Mouse (Mus musculus) embryonic facial prominence, embryonic 14.5 days (tissue): Measurements from ENCODE around the gene Phldb3. TPM values are rescaled to one million over a fixed set of nuclear protein-coding genes. Genes with fewer than 3 reads are reported as not detected.

Experiments
- ATAC-seq: fragments of 200-750 bp; cut with Nextera tagmentation; 2 replicates; pipeline ENCODE4 v1.8.0; 2017; ENCODE audit warnings: low read depth, moderate number of reproducible peaks, moderate TSS enrichment
- DNase-seq: peaks from one replicate; pipeline ENCODE4 v3.0.0-alpha.2; 2015; ENCODE audit warnings: low spot score
- H3K27ac ChIP-seq: fragments of 300-500 bp; sonication (generic); replicated peaks from 2 replicates; pipeline ENCODE4 v1.5.1; 2014; ENCODE audit warnings: low read depth, mild to moderate bottlenecking, low read length, moderate library complexity
- H3K27me3 ChIP-seq: fragments of 300-500 bp; sonication (generic); replicated peaks from 2 replicates; pipeline ENCODE4 v1.6.1; 2014; ENCODE audit warnings: low read length; ENCODE audit not compliant: control insufficient read depth, insufficient read depth
- H3K36me3 ChIP-seq: fragments of 300-500 bp; sonication (generic); 2 replicates; pipeline ENCODE4 v1.6.1; 2014; ENCODE audit warnings: low read length, mixed read lengths; ENCODE audit not compliant: control insufficient read depth, insufficient read depth
- H3K4me1 ChIP-seq: fragments of 300-500 bp; sonication (generic); 2 replicates; pipeline ENCODE4 v1.6.1; 2014; ENCODE audit warnings: antibody characterized with exemption, low read length; ENCODE audit not compliant: control insufficient read depth, insufficient read depth
- H3K4me2 ChIP-seq: fragments of 300-500 bp; sonication (generic); 2 replicates; pipeline ENCODE4 v1.6.1; 2014; ENCODE audit warnings: low read depth, mild to moderate bottlenecking, low read length, moderate library complexity, mixed read lengths
- H3K4me3 ChIP-seq: fragments of 300-500 bp; sonication (generic); 2 replicates; pipeline ENCODE4 v1.5.1; 2014; ENCODE audit warnings: low read depth, mild to moderate bottlenecking, low read length
- H3K9ac ChIP-seq: fragments of 300-500 bp; sonication (generic); 2 replicates; pipeline ENCODE4 v1.6.1; 2014; ENCODE audit warnings: low read depth, mild to moderate bottlenecking, low read length, moderate library complexity, mixed read lengths
- H3K9me3 ChIP-seq: fragments of 300-500 bp; sonication (generic); 2 replicates; pipeline ENCODE4 v1.6.1; 2016; ENCODE audit warnings: low read length; ENCODE audit not compliant: control insufficient read depth
- WGBS: fragments of 180-500 bp; shearing (Covaris S2); extraction: QIAGEN DNeasy Blood & Tissue Kit; methylation state at CpG from one replicate; pipeline ENCODE4 v1.1.7; 2014; 5-methylcytosine and 5-hydroxymethylcytosine counted together
- polyA plus RNA-seq: library from polyadenylated mRNA; unstranded; fragments of >200 nt; fragmentation: Nextera tagmentation; extraction: Ambion mirVana; gene quantifications from 2 replicates; pipeline ENCODE4 v1.2.1, GENCODE M21; 2014

Gene Phldb3
- polyA plus RNA-seq, 1 experiment from 2014 or later = 0.60 TPM

DNA sequence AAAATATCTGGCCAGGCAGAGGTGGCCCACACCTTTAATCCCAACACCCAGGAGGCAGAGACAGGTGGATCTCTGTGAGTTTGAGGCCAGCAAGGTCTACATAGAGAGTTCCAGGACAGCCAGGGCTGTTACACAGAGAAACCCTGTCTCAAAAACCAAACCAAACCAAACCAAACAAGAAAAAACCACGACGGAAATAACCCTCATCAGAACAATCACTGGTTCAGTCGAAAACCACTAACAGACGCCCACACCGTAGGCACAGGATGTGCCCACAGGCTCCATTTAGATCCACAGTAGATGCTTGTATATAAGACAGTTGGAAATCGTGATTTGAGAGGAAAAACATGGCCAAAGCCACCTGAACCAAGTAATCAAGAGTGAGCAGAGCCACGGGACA, 34.4 kb downstream of the Phldb3 start:
- Histone ChIP-seq H3K9ac (no peak overlapping the region), H3K4me1 (no peaks in the 10 kb centered on the region), H3K27ac (no peak overlapping the region), H3K9me3 (no peaks in the 10 kb centered on the region), H3K4me2 (no peak overlapping the region), H3K27me3 (peaks cover 9% of the 10 kb centered on the region), H3K4me3 (no peak overlapping the region), H3K36me3 (no peaks in the 10 kb centered on the region)
- 67% methylated on average over 7 of the region's 7 CpGs for WGBS
- ATAC-seq (no peak), DNase-seq (no peak)

DNA sequence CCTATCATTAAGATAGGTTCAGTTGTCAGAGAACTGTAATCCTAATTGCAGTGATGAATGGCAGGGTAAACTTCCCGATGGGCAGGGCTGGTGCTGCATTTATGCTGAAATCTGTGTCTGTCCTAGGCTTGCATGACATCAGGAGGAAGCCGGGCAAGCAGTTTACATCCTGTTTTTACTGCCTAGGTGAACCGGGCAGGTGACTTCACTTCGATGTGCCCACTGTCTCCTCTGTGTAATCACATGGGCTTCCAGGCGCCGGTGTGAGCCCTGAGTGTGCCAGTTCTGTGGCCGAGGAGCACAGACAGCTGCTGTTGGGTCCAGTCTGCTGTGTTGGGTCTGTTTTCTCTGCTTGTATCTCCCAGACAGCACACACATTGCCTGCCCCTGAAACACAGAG, 35.9 kb downstream of the Phldb3 start:
- no peaks in the 10 kb centered on the region for H3K9me3 ChIP-seq
- H3K4me1 ChIP-seq = no peaks in the 10 kb centered on the region
- ATAC-seq (no peak), DNase-seq (no peak)
- no peak overlapping the region for H3K27ac ChIP-seq
- H3K36me3 ChIP-seq = no peaks in the 10 kb centered on the region
- H3K4me3 ChIP-seq = no peak overlapping the region
- no peak overlapping the region for H3K9ac ChIP-seq
- H3K4me2 ChIP-seq = no peak overlapping the region
- H3K27me3 ChIP-seq = no peaks in the 10 kb centered on the region
- 74% methylated on average over 7 of the region's 7 CpGs for WGBS

DNA sequence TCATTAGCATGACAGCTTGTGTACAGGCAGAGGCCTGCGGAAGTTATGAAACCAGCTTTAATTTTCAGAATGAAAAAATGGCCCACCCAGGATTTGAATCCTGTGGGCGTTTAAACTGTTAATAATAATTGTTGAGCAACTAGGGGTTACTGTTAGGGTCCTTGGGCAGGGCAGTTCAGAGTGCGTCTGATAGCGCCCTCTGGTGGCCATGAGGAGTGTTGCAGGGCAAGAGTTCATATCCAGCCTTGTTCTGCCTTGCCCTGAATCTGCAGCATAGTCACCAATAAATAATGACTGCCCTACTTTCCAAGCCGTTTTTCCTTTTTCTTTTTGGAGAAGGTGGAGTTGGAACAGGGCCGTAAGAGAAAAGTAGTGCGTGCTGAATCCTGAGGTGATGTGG, 43.1 kb downstream of the Phldb3 start:
- no peak overlapping the region for H3K9ac ChIP-seq
- no peak for ATAC-seq
- no peak overlapping the region for H3K4me2 ChIP-seq
- DNase-seq = peak; percentile 22
- H3K27ac ChIP-seq = no peak overlapping the region
- no peaks in the 10 kb centered on the region for H3K4me1 ChIP-seq
- 24% methylated on average over 7 of the region's 7 CpGs for WGBS
- no peaks in the 10 kb centered on the region for H3K36me3 ChIP-seq
- H3K4me3 ChIP-seq = no peak overlapping the region
- H3K9me3 ChIP-seq = no peaks in the 10 kb centered on the region
- H3K27me3 ChIP-seq = no peaks in the 10 kb centered on the region

DNA sequence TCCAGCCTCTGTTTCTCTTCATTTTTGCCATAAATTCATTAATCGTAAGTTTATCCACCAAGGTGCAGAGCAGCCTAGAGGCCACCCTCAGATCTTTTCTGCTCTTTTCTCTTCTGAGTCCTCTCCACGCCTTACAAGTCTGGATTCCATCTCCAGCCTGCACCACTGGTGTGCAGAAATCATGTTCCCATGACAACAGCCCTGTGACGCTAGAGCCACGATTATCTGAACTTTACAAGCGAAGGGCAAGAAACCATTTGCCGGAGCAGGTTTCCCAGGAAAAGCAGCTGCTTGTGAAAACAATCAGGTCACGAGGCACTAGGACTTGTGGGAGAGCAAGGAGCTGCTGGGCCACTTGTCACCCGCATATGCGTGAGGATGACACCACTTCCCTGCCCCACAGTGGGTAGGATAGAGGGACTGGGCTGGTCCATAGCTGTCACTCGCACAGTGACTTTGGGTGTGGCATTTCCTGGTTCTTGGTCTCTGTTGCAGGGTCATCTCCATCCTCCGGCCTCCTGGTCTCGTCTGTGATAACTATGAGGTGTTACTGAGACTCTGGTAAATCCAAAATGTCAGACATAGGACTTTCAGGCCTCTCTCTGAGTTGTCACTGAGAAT, 49.3 kb downstream of the Phldb3 start:
- Histone ChIP-seq H3K27me3 (no peaks in the 10 kb centered on the region), H3K4me3 (no peak overlapping the region), H3K36me3 (no peaks in the 10 kb centered on the region), H3K27ac (no peak overlapping the region), H3K9ac (no peak overlapping the region), H3K4me1 (no peaks in the 10 kb centered on the region), H3K4me2 (no peak overlapping the region), H3K9me3 (no peaks in the 10 kb centered on the region)
- ATAC-seq (no peak), DNase-seq (no peak)
- 52% methylated on average over 12 of the region's 12 CpGs for WGBS

DNA sequence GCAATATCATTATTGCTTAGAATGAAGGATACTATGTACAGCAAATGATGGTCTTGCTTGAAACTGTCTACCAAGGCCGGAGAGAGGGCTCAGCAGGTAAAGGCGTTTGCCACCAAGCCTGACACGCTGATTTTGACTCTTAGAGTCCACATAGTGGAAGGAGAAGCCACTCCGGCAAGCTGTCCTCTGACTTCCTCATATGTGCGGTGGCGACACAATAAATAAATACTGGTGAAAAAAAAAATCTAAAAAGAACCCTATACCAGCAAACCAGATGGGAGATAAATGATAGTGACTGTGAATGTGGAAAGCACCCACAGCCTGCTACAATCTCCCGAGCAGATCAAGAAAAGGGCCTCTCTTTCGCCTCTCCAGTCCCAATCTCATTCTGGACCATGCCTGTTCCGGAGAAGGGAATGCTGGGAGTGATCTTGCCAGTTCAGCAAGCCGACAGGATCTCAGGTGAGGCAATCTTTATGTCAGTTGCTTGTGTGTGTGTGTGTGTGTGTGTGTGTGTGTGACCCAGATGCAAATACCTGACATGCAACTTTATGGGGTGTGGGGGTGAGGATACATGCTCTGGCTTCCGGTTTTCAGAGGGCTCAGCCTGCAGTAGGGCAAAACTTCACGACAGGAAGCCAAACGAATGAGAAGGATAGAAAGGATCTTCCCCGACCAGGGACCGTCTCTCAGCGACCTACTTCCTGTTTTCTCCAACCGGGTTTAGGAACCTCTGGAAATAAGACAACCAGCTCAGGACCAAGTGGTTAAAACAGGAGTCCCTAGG, 50.7 kb downstream of the Phldb3 start:
- Histone ChIP-seq H3K9ac (no peak overlapping the region), H3K9me3 (no peaks in the 10 kb centered on the region), H3K27ac (no peak overlapping the region), H3K4me1 (no peaks in the 10 kb centered on the region), H3K36me3 (no peaks in the 10 kb centered on the region), H3K4me3 (no peak overlapping the region), H3K27me3 (no peaks in the 10 kb centered on the region), H3K4me2 (no peak overlapping the region)
- DNase-seq (no peak), ATAC-seq (no peak)
- WGBS = 65% methylated on average over 17 of the region's 17 CpGs

DNA sequence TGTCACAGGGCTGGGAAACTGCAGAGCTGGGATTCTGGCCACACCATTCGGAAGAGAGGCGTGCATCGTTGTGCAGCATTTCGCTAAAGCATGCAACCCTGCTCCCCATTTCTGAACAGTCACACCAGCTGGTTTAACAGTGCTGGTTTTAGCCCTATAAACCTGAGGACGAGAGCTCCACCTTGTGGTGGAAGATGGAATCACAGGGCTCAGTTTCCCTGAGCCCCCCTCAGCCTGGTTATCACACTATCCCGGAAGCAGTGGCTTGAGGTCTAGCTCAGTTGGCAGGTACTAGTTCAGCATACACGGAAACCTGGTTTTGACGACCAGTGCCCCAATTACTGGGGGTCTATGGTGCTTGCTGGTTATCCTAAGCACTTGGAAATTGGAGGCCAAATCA, 52.0 kb downstream of the Phldb3 start:
- DNase-seq (peak; percentile 79), ATAC-seq (peak; percentile 47)
- Histone ChIP-seq H3K27ac (no peak overlapping the region), H3K9ac (no peak overlapping the region), H3K4me3 (no peak overlapping the region), H3K36me3 (no peaks in the 10 kb centered on the region), H3K27me3 (no peaks in the 10 kb centered on the region), H3K4me1 (no peaks in the 10 kb centered on the region), H3K9me3 (no peaks in the 10 kb centered on the region), H3K4me2 (no peak overlapping the region)
- WGBS = 14% methylated on average over 8 of the region's 8 CpGs

DNA sequence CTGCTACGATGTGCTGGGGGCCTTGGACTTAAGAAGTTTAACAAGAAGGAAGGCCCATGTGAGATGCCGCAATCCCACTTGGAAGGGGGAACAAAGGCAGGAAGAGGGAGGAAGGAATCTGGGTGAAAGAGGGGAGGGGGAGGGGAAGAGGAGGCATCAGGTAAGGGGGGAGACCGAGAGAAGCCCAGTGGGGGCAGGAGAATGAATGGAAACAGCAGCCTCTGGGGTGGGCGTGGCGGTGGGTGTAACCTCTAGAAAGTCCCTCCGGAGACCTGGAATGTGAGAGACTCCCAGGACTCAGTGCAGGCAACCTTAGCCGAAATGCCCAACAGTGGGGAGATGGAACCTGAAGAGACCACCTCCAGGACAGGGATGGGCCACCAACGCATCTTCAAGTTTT, 53.7 kb downstream of the Phldb3 start:
- H3K4me1 ChIP-seq = no peaks in the 10 kb centered on the region
- H3K9me3 ChIP-seq = no peaks in the 10 kb centered on the region
- H3K27me3 ChIP-seq = no peaks in the 10 kb centered on the region
- DNase-seq (no peak), ATAC-seq (no peak)
- H3K4me3 ChIP-seq = no peak overlapping the region
- H3K27ac ChIP-seq = no peak overlapping the region
- 37% methylated on average over 8 of the region's 8 CpGs for WGBS
- H3K36me3 ChIP-seq = no peaks in the 10 kb centered on the region
- H3K9ac ChIP-seq = no peak overlapping the region
- no peak overlapping the region for H3K4me2 ChIP-seq

DNA sequence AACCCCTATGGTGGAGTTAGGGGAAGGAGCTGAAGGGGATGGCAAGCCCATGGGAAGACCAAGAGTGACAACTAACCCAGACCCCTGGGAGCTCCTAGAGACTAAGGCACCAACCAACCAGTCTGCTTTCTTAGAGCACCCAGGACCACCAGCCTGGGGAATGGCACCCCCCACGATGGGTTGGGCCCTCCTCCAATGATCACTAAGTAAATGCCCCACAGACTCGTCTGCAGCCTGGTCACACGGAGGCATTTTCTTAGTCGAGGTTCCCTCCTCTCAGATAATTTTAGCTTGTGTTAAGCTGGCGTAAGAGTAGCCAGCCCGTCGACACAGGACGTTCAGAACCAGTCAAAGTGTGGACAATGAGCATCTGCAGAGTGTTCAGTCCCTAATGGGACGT, 54.4 kb downstream of the Phldb3 start:
- ATAC-seq = no peak
- 81% methylated on average over 9 of the region's 9 CpGs for WGBS

DNA sequence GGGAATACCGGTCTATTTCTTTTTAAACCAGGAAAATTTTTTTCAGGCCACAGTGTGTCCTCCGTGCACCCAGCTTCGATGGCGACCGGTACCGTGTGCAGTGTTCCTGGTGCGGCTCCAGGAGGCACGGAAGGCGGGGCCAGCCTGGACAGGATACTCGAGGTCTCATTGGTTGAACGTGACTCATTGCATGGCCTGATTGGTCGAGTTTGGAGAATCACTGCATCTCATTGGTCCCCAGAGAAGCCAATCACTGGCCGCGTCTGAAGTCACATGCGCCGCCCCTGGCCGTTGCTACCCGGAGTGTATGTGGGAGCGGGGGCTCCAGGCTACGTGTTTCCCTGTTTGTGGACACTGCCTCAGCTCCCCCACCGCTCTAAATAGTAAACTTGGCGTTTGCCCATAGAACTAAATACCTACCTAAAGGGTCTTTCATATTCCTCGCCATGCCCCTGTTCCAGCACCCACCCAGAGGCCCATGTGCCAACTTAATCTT, 61.4 kb downstream of the Phldb3 start:
- H3K27me3 ChIP-seq = no peaks in the 10 kb centered on the region
- H3K4me3 ChIP-seq = no peak overlapping the region
- no peaks in the 10 kb centered on the region for H3K9me3 ChIP-seq
- no peak for ATAC-seq
- WGBS = 90% methylated on average over 23 of the region's 23 CpGs
- H3K4me2 ChIP-seq = no peak overlapping the region
- H3K9ac ChIP-seq = no peak overlapping the region
- H3K36me3 ChIP-seq = no peaks in the 10 kb centered on the region
- H3K4me1 ChIP-seq = no peaks in the 10 kb centered on the region
- H3K27ac ChIP-seq = no peak overlapping the region
- no peak for DNase-seq

More for the DNA sequence above, 54.4 kb downstream of the Phldb3 start:
- Histone ChIP-seq H3K9ac (no peak overlapping the region), H3K4me2 (no peak overlapping the region), H3K9me3 (no peaks in the 10 kb centered on the region), H3K4me3 (no peak overlapping the region), H3K36me3 (no peaks in the 10 kb centered on the region), H3K27me3 (no peaks in the 10 kb centered on the region), H3K27ac (no peak overlapping the region), H3K4me1 (no peaks in the 10 kb centered on the region)
- DNase-seq = no peak
